Mouse (Mus musculus) testis, adult 2 months (tissue): ENCODE measurements around the gene Tas2r143. TPM values are rescaled to one million over a fixed set of nuclear protein-coding genes. Genes with fewer than 3 reads are reported as not detected.
A peak's percentile ranks its signal among the peaks of the same experiment; 100 is the strongest.

Experiments used
- H3K27ac ChIP-seq: fragments of 200-500 bp; 2 replicates; pipeline ENCODE4 v1.5.1; 2012; ENCODE audit warnings: low read depth, low read length; ENCODE audit not compliant: control insufficient read depth, insufficient read depth
- H3K27me3 ChIP-seq: fragments of 200-500 bp; 2 replicates; pipeline ENCODE4 v1.6.1; 2012; ENCODE audit warnings: mild to moderate bottlenecking, low read length, moderate library complexity; ENCODE audit not compliant: control insufficient read depth, insufficient read depth
- H3K36me3 ChIP-seq: fragments of 200-500 bp; 2 replicates; pipeline ENCODE4 v1.6.1; 2012; ENCODE audit warnings: mild to moderate bottlenecking, low read length; ENCODE audit not compliant: control insufficient read depth, insufficient read depth
- H3K4me1 ChIP-seq: fragments of 200-500 bp; 2 replicates; pipeline ENCODE4 v1.6.1; 2012; ENCODE audit warnings: low read length; ENCODE audit not compliant: control insufficient read depth, insufficient read depth
- H3K4me3 ChIP-seq: fragments of 200-500 bp; 2 replicates; pipeline ENCODE4 v1.5.1; 2012; ENCODE audit warnings: low read depth, mild to moderate bottlenecking, low read length, moderate library complexity, mixed read lengths; ENCODE audit not compliant: control insufficient read depth
- CTCF ChIP-seq: fragments of 200-500 bp; IDR thresholded peaks from 2 replicates; pipeline ENCODE4 v1.5.1; 2012; ENCODE audit warnings: low read depth, mild to moderate bottlenecking, inconsistent platforms, low read length, moderate library complexity; ENCODE audit not compliant: control insufficient read depth, insufficient read depth, insufficient replicate concordance
- POLR2A ChIP-seq: fragments of 200-500 bp; IDR thresholded peaks from 2 replicates; pipeline ENCODE4 v1.6.1; 2012; ENCODE audit warnings: low read depth, mild to moderate bottlenecking, inconsistent platforms, low read length, moderate library complexity; ENCODE audit not compliant: control insufficient read depth
- polyA plus RNA-seq: library from polyadenylated mRNA; depleted of rRNA; stranded (reverse); fragments of >200 nt; gene quantifications from 2 replicates; pipeline ENCODE4 v1.2.3, GENCODE M21; 2012

The Tas2r143 gene
- polyA plus RNA-seq, 1 experiment, result not detected

DNA sequence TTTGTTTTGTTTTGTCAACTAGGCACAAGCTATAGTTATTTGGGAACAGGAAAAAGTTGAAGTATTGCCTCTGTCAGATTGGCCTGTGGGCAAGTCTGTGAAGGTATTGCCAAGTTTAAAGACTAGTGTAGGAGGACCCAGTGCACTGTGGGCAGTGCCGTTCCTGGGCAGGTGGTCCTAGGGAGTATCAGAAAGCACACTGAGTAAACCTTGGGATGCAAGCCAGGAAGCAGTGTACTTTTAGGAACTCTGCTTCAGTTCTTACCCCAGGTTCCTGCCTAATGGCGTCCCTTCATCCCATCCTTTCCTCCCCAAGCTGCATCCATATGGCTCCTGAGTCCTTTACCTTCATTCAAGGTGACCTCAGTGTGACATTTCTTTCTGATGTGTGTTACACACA lies 24.9 kb upstream of the Tas2r143 start:
- Histone ChIP-seq H3K27ac (no peak overlapping the region), H3K27me3 (no peaks in the 10 kb centered on the region), H3K4me3 (no peak overlapping the region), H3K36me3 (no peaks in the 10 kb centered on the region), H3K4me1 (peaks cover 10% of the 10 kb centered on the region)
- TF ChIP-seq POLR2A (no peak), CTCF (no peak)

DNA sequence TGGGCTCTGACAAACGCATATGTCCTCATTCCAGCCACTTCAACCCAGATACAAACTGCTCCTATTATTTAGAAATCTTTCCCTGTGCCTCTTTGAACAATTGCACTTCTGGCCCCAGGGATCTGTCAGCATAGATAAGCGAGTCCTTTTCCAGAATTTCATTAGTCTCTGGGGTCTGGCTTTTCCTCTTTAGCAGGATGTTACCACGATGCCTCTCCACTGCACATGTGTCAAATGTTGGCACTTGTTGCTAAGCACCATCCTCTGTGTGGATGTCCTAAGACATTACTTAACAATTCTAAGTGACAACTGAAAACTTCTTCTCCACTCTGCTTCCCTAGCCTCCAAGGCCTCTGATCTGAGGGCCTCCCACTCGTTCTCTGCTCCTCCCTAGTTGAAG lies 24.0 kb upstream of the Tas2r143 start:
- H3K4me1 ChIP-seq, result peaks cover 10% of the 10 kb centered on the region
- no peaks in the 10 kb centered on the region for H3K36me3 ChIP-seq
- H3K27ac ChIP-seq, result no peak overlapping the region
- H3K27me3 ChIP-seq, result no peaks in the 10 kb centered on the region
- no peak overlapping the region for H3K4me3 ChIP-seq
- TF ChIP-seq POLR2A (no peak), CTCF (no peak)

DNA sequence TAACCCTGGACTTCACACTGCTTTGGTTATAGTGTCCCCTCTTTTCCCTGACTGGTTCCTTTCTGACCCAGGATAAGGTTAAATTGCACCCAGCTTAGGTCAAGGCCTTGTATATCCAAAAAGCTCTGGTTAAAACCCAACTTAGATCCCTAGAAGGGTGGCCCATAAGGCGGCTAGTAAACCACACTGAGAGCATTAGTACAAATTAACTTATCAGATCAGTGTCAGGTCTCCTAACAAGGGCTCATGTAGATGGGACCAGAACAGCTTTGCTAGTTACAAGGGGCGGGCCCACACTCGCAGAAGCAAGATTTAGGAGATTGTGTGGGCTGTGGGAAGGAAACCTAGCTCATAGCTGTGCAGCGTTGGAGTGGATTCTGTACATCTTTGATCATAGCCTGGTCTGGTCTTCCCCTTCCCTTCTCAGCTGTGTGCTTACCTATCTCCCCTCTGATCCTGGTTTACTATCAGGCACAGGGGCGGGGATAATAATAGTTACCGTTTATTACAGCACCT lies 23.5 kb upstream of the Tas2r143 start:
- H3K4me3 ChIP-seq, result no peak overlapping the region
- H3K27me3 ChIP-seq, result no peaks in the 10 kb centered on the region
- no peak for TF ChIP-seq POLR2A
- no peak for TF ChIP-seq CTCF
- H3K27ac ChIP-seq, result no peak overlapping the region
- peaks cover 10% of the 10 kb centered on the region for H3K4me1 ChIP-seq
- H3K36me3 ChIP-seq, result no peaks in the 10 kb centered on the region

DNA sequence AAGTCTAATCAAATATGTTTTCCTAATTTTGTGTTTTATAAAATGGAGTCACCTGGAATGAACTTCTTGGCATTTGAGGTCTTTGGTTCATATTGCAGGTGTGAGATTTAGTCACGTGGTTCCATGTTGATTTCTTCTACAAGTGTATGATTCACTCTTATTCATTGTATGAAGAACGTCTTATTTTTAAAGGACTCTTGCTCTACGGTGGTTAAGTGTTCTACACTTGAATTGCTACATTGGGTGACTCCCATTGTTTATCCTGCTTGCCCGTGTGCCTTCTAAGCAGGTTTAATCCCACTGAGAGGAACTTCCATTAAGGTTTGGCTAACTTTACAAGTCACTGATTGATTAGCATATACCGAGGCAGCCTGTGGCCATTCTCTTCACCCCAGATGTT lies 22.8 kb upstream of the Tas2r143 start:
- no peaks in the 10 kb centered on the region for H3K36me3 ChIP-seq
- no peaks in the 10 kb centered on the region for H3K27me3 ChIP-seq
- H3K4me1 ChIP-seq, result peaks cover 12% of the 10 kb centered on the region
- no peak overlapping the region for H3K27ac ChIP-seq
- peak overlapping the region; percentile 38; the same call in 1 of the 2 replicates for H3K4me3 ChIP-seq
- TF ChIP-seq CTCF (no peak), POLR2A (no peak)

DNA sequence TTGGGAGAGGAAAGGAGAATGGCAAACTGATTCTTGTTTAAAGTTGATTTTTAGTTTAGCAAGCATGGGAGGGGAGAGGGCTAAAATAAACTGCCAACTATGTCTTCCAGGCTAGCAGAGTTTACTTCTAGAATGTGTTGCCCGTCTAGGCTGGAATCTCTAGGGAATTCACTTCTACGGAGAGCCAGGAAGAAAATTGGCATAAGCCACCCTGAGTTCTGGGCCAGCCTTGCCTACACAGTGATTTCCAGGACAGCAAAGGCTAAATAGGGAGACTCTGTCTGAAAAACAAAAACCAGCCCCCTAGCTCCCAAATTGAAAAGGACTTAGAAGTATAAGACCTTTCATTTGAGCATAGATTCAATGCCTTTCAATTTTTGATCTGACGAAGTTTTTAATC lies 20.5 kb upstream of the Tas2r143 start:
- no peak overlapping the region for H3K4me3 ChIP-seq
- no peak overlapping the region for H3K27ac ChIP-seq
- no peak for TF ChIP-seq CTCF
- TF ChIP-seq POLR2A, result no peak
- H3K36me3 ChIP-seq, result no peaks in the 10 kb centered on the region
- H3K4me1 ChIP-seq, result peaks cover 2% of the 10 kb centered on the region; the same call in 1 of the 2 replicates
- no peaks in the 10 kb centered on the region for H3K27me3 ChIP-seq

DNA sequence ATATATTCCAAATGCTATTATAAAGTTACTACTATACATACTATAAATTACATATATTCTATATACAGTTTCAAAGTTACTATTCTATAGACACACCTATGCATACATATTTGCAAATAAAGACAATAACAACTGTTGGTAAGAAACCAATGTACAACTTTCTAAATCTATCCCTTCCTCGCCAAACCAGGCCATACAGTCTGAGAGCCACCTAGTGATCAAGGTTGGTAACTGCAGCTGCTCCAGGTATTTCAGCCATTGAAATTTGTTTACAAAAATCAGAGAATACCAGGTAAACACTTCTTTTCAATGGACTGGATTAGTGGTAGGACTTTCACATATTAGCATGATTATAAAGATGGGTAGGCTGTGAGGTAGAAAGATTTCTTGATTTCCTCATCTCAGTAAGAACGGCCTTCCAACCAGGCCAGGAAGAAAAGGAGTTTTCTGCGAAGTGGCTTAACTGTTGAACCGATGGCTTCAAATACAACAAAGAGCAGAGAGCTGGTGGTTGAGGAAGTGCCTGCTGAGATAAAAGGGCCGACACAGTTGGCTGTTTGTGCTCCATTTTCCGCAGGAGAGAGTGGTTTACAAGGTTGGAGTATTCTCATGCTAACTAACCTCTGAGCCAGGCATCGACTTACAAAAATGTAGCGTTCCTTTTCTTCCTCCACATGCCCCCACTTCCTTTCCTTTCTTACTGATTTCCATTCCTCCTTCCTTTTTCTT lies 19.5 kb upstream of the Tas2r143 start:
- Histone ChIP-seq H3K27ac (no peak overlapping the region), H3K36me3 (no peaks in the 10 kb centered on the region), H3K4me3 (no peak overlapping the region)

DNA sequence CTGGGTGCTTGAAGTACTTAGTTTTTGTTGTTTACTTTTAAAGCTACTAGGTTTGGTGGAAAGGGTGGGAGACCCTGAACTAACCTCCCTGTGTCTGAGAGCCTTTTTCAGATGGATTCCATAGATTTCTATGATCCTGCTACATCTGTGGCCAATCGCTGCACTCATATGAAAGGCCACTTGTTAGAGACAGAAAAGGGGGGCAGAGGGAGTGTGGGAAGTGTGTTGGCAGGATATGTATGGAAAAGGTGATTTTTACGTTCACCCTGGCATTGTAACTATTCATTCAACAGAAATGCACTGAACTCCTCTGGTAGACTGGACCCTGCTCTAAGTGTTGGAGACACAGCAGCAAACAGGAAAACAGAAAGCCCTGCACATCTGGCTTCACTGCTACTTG lies 18.8 kb upstream of the Tas2r143 start:
- no peak for TF ChIP-seq CTCF
- TF ChIP-seq POLR2A, result no peak
- Histone ChIP-seq H3K36me3 (no peaks in the 10 kb centered on the region), H3K27ac (no peak overlapping the region), H3K27me3 (no peaks in the 10 kb centered on the region), H3K4me3 (no peak overlapping the region), H3K4me1 (peaks cover 2% of the 10 kb centered on the region; the same call in 1 of the 2 replicates)

More for the DNA sequence above, 19.5 kb upstream of the Tas2r143 start:
- H3K27me3 ChIP-seq, result no peaks in the 10 kb centered on the region
- TF ChIP-seq POLR2A (no peak), CTCF (no peak)
- peaks cover 2% of the 10 kb centered on the region; the same call in 1 of the 2 replicates for H3K4me1 ChIP-seq
